Mouse (Mus musculus) retina, postnatal 1 day (tissue): ENCODE measurements around the gene Sf3b4.
A peak's percentile ranks its signal among the peaks of the same experiment; 100 is the strongest.

ENCODE experiments used
- DNase-seq: peaks from one replicate; pipeline ENCODE4 v3.0.0-alpha.2; 2012

The Sf3b4 gene

DNA sequence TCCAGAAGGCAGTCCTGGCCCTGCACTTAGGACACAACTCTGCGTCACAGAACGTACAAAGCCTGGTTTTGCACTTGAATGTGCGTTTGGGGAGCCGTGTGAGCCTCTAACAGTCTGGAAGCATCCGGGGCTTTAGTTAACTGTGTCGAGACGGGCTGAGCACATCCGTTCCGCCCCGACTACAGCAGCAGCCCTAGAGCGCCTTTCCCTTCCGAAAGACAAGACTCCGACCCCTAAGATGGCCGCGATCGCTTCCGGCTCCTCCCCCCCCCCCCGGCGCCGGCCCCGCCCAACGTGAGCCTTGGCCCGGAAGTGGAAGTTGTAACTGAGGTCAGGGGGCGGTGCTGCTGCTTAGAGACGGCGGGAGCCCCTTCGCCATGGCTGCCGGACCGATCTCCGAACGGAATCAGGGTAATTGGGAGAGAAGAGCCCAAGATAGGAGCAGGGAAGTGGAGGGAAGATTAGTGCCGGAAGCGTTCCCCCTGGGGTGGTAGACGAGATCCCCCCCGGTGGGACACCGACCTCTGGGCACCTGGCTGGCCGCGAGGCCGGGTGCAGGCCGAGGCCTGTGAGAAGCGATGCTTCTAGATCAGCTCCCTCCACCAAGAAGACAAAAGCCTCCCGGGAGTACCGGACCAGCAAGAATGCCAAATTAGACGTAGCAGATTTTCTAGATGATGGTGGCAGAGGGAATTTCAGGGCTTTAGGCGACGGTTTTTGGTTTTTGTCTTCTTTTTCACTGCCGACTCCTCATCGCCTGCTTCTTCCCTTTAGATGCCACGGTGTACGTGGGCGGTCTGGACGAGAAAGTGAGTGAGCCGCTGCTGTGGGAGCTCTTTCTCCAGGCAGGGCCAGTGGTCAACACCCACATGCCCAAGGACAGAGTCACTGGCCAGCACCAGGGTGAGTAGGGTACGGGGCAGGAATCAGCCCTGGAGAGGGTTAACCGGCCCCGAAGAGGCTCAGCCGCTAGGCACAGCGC is at the start of gene Sf3b4:
TSS of gene Sf3b4 (plus strand) at position 136 of the 982 bp plus-strand sequence.
- DNase-seq, result peak; percentile 97

DNA sequence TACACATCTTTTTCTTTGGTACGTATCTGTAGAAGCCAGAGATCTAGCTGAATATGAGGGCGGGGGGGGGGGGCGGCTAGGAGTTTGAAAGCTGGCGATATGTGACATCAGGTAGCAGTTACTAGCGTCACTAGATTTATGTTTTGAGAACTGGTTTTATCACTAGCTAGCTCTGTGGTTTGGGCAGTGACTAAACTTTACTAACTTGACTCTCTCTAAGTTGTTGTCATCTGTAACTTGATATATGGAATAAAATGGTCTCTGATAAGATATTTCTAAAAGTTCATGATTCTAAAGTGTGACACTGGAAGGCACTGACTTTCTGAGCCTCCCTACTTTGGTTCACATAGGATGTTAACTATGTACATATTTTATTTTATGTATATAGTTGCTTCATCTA is 47.9 kb upstream of the Sf3b4 start:
- no peak for DNase-seq

DNA sequence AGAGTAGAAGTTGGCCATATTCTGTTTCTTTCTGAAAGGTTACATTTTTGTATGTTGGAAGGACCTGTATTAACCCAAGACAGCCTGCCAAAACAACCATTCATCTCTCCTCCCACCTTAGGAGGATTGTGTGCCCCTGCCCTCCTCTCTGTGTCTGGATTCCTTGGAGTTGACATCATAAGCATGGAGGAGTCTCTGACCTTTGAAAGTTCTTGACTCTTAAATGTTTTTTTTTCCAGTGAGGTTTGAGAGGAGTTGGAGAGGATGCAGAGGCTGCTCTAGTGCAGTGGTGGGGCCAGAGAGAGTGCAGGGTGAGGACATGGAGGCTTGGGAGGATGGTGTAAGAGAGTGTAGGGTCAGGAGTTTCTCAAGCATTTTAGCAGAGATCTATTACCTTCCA is 44.0 kb upstream of the Sf3b4 start:
- DNase-seq, result no peak

DNA sequence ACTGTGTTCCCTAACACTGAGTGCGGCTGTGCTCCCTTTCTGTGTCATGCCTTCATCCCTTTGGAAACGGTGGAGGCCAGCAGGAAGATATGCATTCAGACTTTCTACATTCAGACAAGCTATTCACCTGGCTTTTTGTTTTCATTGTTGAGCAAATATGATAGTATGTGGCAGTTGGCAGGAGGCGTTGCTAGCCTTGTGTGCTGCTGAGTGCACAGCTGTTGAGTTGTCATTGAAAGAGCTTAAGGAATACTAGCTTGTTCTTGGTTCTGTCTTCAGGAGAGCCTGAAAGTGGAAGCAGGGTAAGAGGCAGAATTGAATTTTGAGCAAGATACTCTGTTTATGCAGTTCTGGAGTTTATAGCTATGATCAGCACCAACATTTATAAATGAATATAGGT is 39.7 kb upstream of the Sf3b4 start:
- no peak for DNase-seq

DNA sequence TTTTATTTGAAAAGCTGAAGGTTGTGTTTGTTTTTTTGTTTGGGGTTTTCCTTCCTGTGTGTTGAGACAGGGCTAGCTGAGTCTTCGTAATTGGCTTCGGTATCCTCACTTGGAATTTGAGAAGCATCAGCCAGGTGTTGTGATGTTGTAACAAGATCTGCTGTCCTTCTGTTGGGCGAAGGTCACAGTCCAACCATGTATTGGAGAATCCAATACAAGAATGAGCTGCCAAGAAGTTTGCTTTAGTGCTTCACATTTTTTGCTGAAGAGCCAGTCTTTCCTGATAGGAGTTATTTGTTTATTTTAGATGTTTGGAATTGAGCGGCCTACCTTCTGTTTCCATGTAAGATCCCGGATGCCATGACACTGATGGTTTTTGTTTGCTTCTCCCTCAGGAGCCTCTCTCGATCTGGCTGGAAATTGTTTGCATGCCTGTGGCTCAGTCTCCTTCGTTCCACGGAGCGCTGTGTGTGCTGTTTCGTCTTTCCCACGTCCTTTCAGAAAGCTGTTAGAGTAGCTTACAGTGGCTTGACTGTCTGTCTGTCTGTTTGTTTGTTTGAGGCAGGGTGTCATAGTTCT is 38.7 kb upstream of the Sf3b4 start:
- no peak for DNase-seq

GRCm38 (mm10) chr3:96135011-96135410 is 37.1 kb upstream of the Sf3b4 start:
- DNase-seq, result no peak

GRCm38 (mm10) chr3:96147950-96148349 is 24.2 kb upstream of the Sf3b4 start:
- peak; percentile 77 for DNase-seq

GRCm38 (mm10) chr3:96151836-96152235 is 20.3 kb upstream of the Sf3b4 start:
- no peak for DNase-seq

GRCm38 (mm10) chr3:96152611-96153010 is 19.5 kb upstream of the Sf3b4 start:
- no peak for DNase-seq

- DNase-seq, result no peak
Observed at GRCm38 (mm10) chr3:96155501-96155900, 16.6 kb upstream of the Sf3b4 start.

DNA sequence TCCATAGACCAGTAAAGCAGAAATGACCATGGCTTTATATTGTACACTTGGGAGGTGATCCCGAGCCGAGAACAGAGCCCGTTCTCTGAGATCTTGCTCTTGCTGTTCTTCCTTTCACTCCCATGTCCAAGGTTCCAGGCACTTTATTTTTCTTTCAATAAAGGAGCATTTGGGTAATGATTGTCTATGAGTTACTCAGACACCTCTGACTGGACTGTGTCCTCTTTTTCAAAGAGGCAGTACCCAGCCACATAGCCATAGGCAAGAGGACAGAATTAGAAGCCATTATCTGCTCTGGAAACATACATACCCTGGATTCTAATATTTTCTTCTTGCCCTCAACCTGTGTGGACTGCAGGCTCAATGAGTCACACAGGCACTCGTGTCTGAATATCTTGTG is 12.3 kb upstream of the Sf3b4 start:
- no peak for DNase-seq

DNA sequence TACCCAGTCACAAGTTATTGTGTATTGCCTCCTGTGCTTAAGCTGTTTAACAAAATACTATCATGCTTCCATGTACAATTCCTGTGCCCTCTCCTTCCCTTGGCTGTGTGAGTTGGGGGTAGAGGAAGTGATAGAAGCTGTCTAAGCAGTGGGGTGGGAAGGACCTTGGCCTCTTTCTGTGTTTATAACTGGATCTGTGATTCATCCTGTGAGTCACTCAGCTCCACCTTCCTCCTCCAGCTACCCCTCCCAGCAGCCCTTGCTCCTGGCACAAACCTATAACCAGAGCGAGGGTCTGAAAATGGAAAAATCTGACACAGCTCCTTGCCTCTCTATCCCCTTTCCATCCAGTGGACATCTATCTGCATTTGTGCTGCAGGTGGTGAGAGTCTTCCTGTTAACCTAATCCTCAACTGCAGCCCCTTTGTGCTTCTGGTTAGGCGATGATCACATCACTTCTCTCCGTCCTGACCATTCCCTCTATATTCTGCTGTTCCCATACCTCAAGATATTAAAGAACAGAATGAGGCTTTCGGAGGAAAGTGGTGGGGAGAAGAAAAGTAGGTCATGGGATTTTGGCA is 11.8 kb upstream of the Sf3b4 start:
- DNase-seq, result no peak

DNA sequence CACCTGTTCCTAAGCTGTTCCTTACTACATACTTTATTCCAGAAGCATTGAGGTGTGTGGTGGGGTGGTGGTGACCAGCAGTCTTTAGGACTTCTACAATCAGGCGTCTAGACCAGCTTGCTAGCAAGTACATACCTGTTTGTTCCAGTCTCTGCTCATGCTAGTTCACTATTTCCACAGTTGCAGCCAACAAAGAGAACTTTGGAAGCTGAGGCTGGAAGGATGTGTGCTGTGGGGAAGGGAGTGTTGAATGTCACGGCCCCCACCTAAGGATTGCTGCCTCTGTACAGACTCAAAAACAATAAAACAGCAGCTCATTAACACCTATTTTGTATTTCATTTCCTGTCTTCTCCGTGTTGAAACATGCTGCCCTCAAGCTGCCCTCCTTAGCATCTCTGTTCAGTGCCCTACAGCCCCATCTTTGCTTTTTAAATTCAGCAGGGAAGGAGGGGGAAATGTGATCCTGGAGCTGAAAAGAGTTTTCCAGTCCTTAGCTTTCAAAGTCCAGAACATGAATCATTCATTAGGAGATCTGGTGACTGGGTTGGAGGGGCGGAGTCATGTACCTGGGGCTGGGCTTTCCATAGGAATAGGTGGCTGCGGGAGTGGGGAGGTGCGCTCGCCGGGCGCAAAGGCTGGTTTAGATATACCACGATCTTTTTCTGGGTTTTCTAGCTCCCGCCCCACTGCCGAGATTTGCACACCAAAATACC is 11.2 kb upstream of the Sf3b4 start:
- DNase-seq, result peak; percentile 44

GRCm38 (mm10) chr3:96161869-96162840 is 10.0 kb upstream of the Sf3b4 start, which contains the start of gene Mtmr11:
Mtmr11 (plus strand) TSS chr3:96162004.
- peak; percentile 44 for DNase-seq

DNA sequence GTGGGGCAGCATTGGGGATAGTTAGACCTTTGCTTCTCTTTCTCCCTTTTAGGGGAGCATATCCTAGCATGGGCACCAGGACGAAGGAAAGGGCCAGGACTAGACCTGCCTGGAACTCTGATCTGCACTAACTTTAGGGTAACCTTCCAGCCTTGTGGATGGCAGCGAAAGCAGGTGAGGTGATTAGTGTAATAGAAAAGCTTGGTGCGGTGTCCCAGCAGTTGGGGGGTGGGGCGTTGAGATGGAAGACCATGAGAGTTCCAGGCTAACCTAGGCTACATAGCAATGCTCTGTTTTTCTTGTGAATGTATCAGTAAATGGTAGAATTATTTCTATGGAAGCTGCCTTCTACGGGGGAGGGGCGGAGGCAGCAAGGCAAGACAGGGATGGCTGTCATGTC is 9.1 kb upstream of the Sf3b4 start:
- DNase-seq, result no peak

- peak; percentile 45 for DNase-seq
Observed at GRCm38 (mm10) chr3:96168466-96169158, 3.5 kb upstream of the Sf3b4 start.

- no peak for DNase-seq
Observed at GRCm38 (mm10) chr3:96170276-96170675, 1.9 kb upstream of the Sf3b4 start.

DNA sequence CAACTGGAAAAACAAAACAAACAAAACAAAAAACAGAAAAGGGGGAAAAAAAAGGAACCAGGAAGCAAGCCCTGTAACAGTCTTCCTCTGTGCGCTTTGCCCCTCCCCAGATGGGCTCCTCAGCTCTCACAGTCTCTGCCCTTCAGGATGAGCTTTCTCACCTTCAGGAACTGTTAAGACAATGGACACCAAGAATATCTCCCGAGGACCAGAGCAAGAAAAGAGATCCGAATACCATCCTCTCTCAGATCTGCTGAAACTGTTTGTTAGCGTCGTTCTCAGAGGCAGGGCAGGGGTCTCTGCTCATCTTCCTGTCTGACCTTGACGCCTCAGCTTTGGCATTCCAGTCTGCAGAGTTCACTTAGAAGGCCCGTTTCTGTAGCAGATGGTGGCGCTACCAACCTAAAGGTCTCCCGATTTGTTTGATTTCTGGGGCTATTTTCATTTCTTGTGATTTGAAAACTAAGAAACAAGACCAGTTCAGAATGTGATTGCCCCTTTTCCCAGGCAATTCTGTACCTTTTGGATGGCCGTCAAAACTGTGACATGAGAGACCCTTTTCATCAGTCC is 1.1 kb upstream of the Sf3b4 start:
- DNase-seq, result no peak

GRCm38 (mm10) chr3:96171583-96172196 is 442 bp upstream of the Sf3b4 start:
- no peak for DNase-seq

GRCm38 (mm10) chr3:96173185-96173584 is 1.1 kb downstream of the Sf3b4 start:
- DNase-seq, result no peak
